Mouse (Mus musculus) MEL (cell line): ENCODE results near the gene Diras2. TPM values are rescaled to one million over a fixed set of nuclear protein-coding genes. Genes with fewer than 3 reads are reported as not detected.

Source experiments
- DNase-seq: peaks from one replicate; pipeline ENCODE4 v3.0.0; 2011; ENCODE audit warnings: low read depth, low spot score
- H3K27ac ChIP-seq: 2 replicates; pipeline ENCODE4 v1.5.1; 2012; ENCODE audit warnings: low read depth, mild to moderate bottlenecking, control low read depth, low read length, moderate library complexity; ENCODE audit not compliant: control insufficient read depth
- H3K27me3 ChIP-seq, 2 experiments: fragments of 150-350 bp in 1 of 2; sonication (generic) in 1 of 2; 2 replicates each; pipeline ENCODE4 v1.6.1; 2012; ENCODE audit warnings: low read length in 2 of 2, mild to moderate bottlenecking in 2 of 2, improper control_type of control experiment in 1 of 2, moderate library complexity in 1 of 2; ENCODE audit not compliant: insufficient read depth in 2 of 2, control insufficient read depth in 1 of 2
- H3K36me3 ChIP-seq, 2 experiments: 2 replicates each; pipeline ENCODE4 v1.6.1; 2012 to 2014; ENCODE audit warnings: low read length in 2 of 2, improper control_type of control experiment in 1 of 2, inconsistent platforms in 1 of 2, mild to moderate bottlenecking in 1 of 2; ENCODE audit not compliant: insufficient read depth in 2 of 2, control insufficient read depth in 1 of 2
- H3K4me1 ChIP-seq, 2 experiments: fragments of 150-350 bp in 1 of 2; sonication (generic) in 1 of 2; 2 replicates each; pipeline ENCODE4 v1.6.1; 2012; ENCODE audit warnings: low read length in 2 of 2, improper control_type of control experiment in 1 of 2, mild to moderate bottlenecking in 1 of 2; ENCODE audit not compliant: insufficient read depth in 2 of 2, control insufficient read depth in 1 of 2
- H3K4me3 ChIP-seq, 2 experiments: fragments of 150-350 bp in 1 of 2; sonication (generic) in 1 of 2; 2 replicates each; pipeline ENCODE4 v1.5.1; 2012; ENCODE audit warnings: low read depth in 2 of 2, low read length in 2 of 2, mild to moderate bottlenecking in 2 of 2, moderate library complexity in 2 of 2, control low read depth in 1 of 2, improper control_type of control experiment in 1 of 2; ENCODE audit not compliant: control insufficient read depth in 1 of 2, insufficient read depth in 1 of 2
- H3K79me2 ChIP-seq: 2 replicates; pipeline ENCODE4 v1.6.1; 2012; ENCODE audit warnings: mild to moderate bottlenecking, low read length, moderate library complexity; ENCODE audit not compliant: control insufficient read depth, poor library complexity, insufficient read depth
- H3K9ac ChIP-seq: 2 replicates; pipeline ENCODE4 v1.6.1; 2012; ENCODE audit warnings: low read depth, mild to moderate bottlenecking, control low read depth, low read length, moderate library complexity; ENCODE audit not compliant: control insufficient read depth, poor library complexity, severe bottlenecking
- H3K9me3 ChIP-seq: fragments of 150-350 bp; sonication (generic); replicated peaks from 2 replicates; pipeline ENCODE4 v1.6.1; 2012; ENCODE audit warnings: mild to moderate bottlenecking, low read length, improper control_type of control experiment, moderate library complexity; ENCODE audit not compliant: insufficient read depth
- ELF1 ChIP-seq: IDR thresholded peaks from 2 replicates; pipeline ENCODE4 v1.6.1; 2014; ENCODE audit warnings: low read depth, mild to moderate bottlenecking, inconsistent platforms, low read length, improper control_type of control experiment, moderate library complexity
- JUND ChIP-seq: IDR thresholded peaks from 2 replicates; pipeline ENCODE4 v1.6.1; 2011; ENCODE audit warnings: low read depth, mild to moderate bottlenecking, improper control_type of control experiment, low read length
- MAFK ChIP-seq: IDR thresholded peaks from 2 replicates; pipeline ENCODE4 v1.6.1; 2011; ENCODE audit warnings: low read depth, mild to moderate bottlenecking, low read length, improper control_type of control experiment, borderline replicate concordance
- MAX ChIP-seq: IDR thresholded peaks from 2 replicates; pipeline ENCODE4 v1.6.1; 2011; ENCODE audit warnings: low read length, improper control_type of control experiment
- MAZ ChIP-seq: IDR thresholded peaks from 2 replicates; pipeline ENCODE4 v1.6.1; 2012; ENCODE audit warnings: low read depth, mild to moderate bottlenecking, inconsistent platforms, low read length, improper control_type of control experiment
- RAD21 ChIP-seq: IDR thresholded peaks from 2 replicates; pipeline ENCODE4 v1.6.1; 2011; ENCODE audit warnings: mild to moderate bottlenecking, low read depth, low read length, improper control_type of control experiment
- TAL1 ChIP-seq: IDR thresholded peaks from 2 replicates; pipeline ENCODE4 v1.6.1; 2012; ENCODE audit warnings: mild to moderate bottlenecking, inconsistent platforms, low read length, moderate library complexity, mixed read lengths
- TCF12 ChIP-seq: IDR thresholded peaks from 2 replicates; pipeline ENCODE4 v1.6.1; 2014; ENCODE audit warnings: low read depth, mild to moderate bottlenecking, inconsistent platforms, low read length, improper control_type of control experiment, moderate library complexity
- USF1 ChIP-seq: IDR thresholded peaks from 2 replicates; pipeline ENCODE4 v1.6.1; 2014; ENCODE audit warnings: low read depth, mild to moderate bottlenecking, inconsistent platforms, low read length, improper control_type of control experiment, moderate library complexity
- polyA plus RNA-seq, 2 experiments: library from polyadenylated mRNA; stranded (reverse) in 1 of 2; unstranded in 1 of 2; fragments of >175 nt in 1 of 2; fragments of >200 nt in 1 of 2; gene quantifications; 2 replicates each; pipeline versions ENCODE4 v1.2.1 to v1.2.4; 2012; ENCODE audit warnings: low replicate concordance in 2 of 2, low read depth in 1 of 2; ENCODE audit not compliant: insufficient read length in 2 of 2, insufficient read depth in 1 of 2, missing spikeins in 1 of 2
- total RNA-seq: library from RNA; depleted of rRNA; stranded (reverse); fragments of 300-350 nt; gene quantifications from 2 replicates; pipeline ENCODE4 v1.2.3, GENCODE M21; 2012

Diras2 gene
- total and polyA plus RNA-seq, 3 experiments: not detected

- H3K9ac ChIP-seq: no peak overlapping the region
- H3K79me2 ChIP-seq: no peaks in the 10 kb centered on the region
- H3K36me3 ChIP-seq: no peaks in the 10 kb centered on the region; a peak in 1 of 4 replicates
- H3K9me3 ChIP-seq: no peaks in the 10 kb centered on the region
- no peak for DNase-seq
- TF ChIP-seq USF1 (no peak), MAX (no peak), RAD21 (no peak), MAZ (no peak), ELF1 (no peak), JUND (no peak), TCF12 (no peak)
- no peak overlapping the region for H3K4me3 ChIP-seq
- no peak overlapping the region for H3K27ac ChIP-seq
- peaks cover 3 to 5% of the 10 kb centered on the region in 2 experiments; a peak in 3 of 4 replicates for H3K4me1 ChIP-seq
- no peaks in the 10 kb centered on the region for H3K27me3 ChIP-seq
These were observed 46.9 kb upstream of the Diras2 start for GRCm38 (mm10) chr13:52577939-52578338.

DNA sequence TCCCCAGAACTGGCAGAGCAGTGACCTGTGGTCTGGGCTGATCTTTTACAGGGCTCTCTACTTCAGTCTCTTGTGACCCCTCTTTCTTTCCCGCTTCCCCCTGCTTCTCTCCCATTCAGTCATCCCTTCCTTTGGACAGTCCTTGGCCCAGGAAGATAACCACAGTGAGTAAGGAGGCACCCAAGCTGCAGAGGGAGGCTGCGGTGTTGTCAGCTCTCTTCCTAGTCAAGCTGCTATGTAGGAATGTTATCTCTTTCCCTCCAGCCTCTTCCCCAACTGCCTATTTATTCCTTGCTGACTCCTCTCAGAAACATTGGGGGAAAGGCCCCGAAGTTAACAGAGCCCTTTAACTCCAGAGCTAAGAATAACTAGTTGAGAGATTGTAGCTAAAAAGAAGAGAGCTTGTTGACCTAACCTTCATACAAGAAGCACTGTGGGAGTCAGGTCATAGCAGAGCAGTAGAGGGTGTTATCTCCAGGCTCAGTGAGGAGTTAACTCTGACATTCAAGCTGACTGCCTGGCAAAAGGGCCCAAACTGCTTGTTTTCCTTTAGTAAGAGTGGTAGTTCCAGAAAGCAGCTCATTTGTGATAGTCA, 46.3 kb upstream of the Diras2 start:
- no peaks in the 10 kb centered on the region for H3K27me3 ChIP-seq
- no peak overlapping the region for H3K27ac ChIP-seq
- TF ChIP-seq TAL1 (peak; percentile 30; the same call in 1 of the 2 replicates), MAX (no peak)
- H3K36me3 ChIP-seq: no peaks in the 10 kb centered on the region; a peak in 1 of 4 replicates
- no peaks in the 10 kb centered on the region for H3K9me3 ChIP-seq
- no peak overlapping the region for H3K9ac ChIP-seq
- no peaks in the 10 kb centered on the region for H3K79me2 ChIP-seq
- peaks cover 3 to 6% of the 10 kb centered on the region in 2 experiments; a peak in 3 of 4 replicates for H3K4me1 ChIP-seq
- no peak overlapping the region for H3K4me3 ChIP-seq
- peak; percentile 30 for DNase-seq

GRCm38 (mm10) chr13:52576841-52577240, 45.8 kb upstream of the Diras2 start:
- Histone ChIP-seq H3K4me1 (peaks cover 3 to 11% of the 10 kb centered on the region in 2 experiments; a peak in 3 of 4 replicates), H3K4me3 (no peak overlapping the region), H3K79me2 (no peaks in the 10 kb centered on the region), H3K36me3 (peaks cover 0 to 3% of the 10 kb centered on the region in 2 experiments; a peak in 1 of 4 replicates), H3K27me3 (no peaks in the 10 kb centered on the region), H3K27ac (no peak overlapping the region), H3K9ac (no peak overlapping the region), H3K9me3 (no peaks in the 10 kb centered on the region)
- DNase-seq: no peak
- no peak for TF ChIP-seq TCF12
- TF ChIP-seq MAFK: no peak
